Mouse (Mus musculus): Measurements from ENCODE around the gene Gnaq.
"Not testable (repeated sequence)": the region's sequence is repeated elsewhere in the genome, so short reads cannot be mapped to it uniquely, and the experiment has no call there.

Gnaq gene

GRCm38 (mm10) chr19:16261631-16262030, 129.0 kb downstream of the Gnaq start:
- DNase-seq, result peak; percentile 32

- DNase-seq, result no peak
Measured at GRCm38 (mm10) chr19:16262340-16262739, 129.7 kb downstream of the Gnaq start.

DNA sequence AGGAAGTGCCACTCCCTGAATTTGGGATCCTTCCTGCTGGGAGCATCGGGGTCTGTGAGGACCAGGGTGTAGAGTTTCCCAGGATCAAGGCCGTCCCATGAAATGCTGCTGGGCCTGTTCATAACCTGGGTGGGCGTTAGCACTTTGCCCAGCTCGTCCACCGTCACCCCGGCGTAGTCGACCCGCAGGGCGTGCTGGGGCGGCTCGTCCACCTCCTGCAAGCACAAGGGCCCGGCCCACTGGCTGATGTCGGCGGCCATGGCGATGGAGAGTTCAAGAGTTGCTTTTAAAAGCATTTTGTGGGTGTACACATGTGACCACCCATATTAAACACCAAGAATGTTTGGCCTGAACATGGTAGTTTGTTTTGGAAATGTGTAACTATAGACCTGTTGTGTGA, 134.7 kb downstream of the Gnaq start:
- not testable (repeated sequence) for DNase-seq

- no peak for DNase-seq
Measured at GRCm38 (mm10) chr19:16270236-16270635, 137.6 kb downstream of the Gnaq start.

GRCm38 (mm10) chr19:16271002-16271401, 138.4 kb downstream of the Gnaq start:
- no peak for DNase-seq

GRCm38 (mm10) chr19:16273021-16273420, 140.4 kb downstream of the Gnaq start:
- DNase-seq, result no peak

GRCm38 (mm10) chr19:16280231-16280630, 147.6 kb downstream of the Gnaq start:
- DNase-seq, result no peak

- no peak for DNase-seq
Measured at GRCm38 (mm10) chr19:16285051-16286028, 152.7 kb downstream of the Gnaq start.

DNA sequence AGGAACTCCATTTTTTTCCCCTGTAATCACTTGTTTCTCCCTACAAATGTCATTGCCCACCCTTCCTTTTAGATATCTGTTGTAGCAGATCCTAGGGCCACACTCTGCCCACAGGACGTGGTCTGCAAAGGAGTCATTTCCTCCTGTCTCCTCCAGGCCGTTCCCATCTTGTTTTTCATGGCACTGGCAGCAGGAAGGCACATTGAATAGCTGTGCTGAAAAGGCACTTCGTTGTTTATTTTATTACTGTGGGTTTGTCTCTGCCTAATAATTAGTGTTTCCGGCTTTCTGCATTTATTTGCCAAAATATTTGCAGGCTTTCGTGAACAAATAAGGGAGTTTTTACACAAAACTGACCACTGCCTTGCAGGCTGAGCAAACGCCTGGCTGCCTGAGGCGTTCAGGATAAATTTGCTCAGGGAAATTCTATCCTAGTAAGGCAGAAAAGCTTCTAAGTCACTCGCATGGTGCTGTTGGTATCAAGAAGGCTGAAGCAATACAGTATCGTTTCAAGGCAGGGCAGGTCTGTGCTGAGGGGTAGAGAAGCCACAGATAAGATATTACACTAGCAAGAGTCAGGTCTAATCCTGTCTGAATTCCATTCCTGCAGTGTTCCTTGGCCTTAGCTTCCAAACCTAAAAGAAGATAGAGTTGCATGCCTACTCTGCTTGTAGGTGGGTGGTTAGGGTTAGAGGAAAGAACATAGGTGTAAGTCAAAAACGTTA, 154.0 kb downstream of the Gnaq start:
- peak; percentile 57 for DNase-seq

DNA sequence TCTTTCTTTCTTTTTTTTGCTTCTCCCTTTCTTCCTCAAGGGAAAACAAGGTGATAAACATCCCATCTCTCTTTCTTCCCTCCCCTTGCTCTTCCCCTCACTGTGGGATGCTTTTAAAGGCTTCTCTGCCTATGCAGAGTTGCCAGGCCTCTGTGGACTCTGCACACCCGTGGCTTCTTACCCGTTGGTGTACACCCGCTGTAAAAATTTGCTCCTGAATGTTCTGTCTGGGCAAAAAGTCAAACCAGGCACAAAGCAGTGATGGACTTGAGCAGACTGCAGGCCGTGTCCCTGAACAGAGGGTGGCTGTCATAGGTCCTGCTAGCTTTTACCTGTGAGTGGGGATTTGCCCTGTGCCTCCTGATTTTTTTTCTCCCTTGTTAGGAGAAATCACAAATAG, 154.7 kb downstream of the Gnaq start:
- DNase-seq, result no peak

DNA sequence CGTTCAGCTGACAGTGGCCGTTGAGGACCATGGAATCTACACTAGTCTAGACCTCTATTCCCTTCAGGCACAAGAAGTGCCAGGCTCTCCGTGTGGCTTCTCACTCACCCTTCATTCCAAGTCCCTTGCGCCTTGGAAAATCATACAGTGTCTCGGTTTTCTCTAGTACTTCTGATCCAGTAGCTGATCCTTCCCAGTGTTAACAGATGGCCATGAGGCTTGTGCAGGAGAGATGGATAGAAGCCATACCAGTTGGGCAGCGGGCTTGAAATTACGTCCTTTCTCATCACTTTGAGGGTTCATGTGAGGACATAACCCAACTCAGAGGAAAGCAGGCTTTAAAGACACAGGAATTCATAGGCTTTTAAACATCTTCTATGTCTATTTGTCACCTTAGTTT, 155.3 kb downstream of the Gnaq start:
- no peak for DNase-seq

DNA sequence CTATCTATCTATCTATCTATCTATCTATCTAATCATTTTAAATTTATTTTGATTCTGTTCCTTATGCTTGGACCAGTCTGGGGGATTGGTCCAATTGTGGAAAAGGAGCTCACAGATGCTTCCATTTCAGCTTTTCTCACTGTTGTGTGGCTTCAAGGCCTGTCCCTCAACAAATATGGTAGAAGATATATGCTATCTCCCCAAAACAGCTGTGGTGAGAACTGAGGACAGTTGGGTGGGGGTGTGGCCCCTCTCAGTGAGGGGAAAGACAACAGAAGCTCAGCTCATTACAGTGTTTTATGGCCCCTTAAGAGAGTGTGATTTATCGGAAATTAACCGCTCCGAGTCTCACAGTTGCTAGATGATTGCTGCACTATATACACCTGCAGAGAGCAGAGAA, 158.5 kb downstream of the Gnaq start:
- DNase-seq, result no peak

- no peak for DNase-seq
Measured at GRCm38 (mm10) chr19:16292056-16292608, 159.5 kb downstream of the Gnaq start.

DNA sequence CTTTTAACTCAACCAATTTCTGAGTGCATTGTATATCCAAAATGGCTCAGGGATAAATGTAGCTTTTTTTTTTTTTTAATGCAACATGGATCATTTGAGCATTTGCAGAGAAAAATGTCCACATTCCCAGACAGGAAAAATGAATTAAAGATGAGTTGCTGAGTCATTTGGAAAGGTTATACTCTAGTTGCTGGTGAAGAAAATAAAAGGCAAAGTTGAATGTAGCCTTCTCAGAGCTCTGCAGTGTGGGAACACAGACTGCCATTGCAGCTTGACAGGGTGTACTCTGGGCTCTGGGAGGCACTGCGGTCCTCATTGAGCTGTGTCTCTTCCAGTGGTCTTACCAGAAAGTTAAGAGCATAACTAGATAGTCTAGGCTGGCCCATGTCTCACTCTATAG, 160.3 kb downstream of the Gnaq start:
- no peak for DNase-seq

GRCm38 (mm10) chr19:16300413-16300812, 167.8 kb downstream of the Gnaq start:
- no peak for DNase-seq

GRCm38 (mm10) chr19:16301336-16301735, 168.7 kb downstream of the Gnaq start:
- DNase-seq, result no peak

GRCm38 (mm10) chr19:16309031-16309430, 176.4 kb downstream of the Gnaq start:
- DNase-seq, result no peak

DNA sequence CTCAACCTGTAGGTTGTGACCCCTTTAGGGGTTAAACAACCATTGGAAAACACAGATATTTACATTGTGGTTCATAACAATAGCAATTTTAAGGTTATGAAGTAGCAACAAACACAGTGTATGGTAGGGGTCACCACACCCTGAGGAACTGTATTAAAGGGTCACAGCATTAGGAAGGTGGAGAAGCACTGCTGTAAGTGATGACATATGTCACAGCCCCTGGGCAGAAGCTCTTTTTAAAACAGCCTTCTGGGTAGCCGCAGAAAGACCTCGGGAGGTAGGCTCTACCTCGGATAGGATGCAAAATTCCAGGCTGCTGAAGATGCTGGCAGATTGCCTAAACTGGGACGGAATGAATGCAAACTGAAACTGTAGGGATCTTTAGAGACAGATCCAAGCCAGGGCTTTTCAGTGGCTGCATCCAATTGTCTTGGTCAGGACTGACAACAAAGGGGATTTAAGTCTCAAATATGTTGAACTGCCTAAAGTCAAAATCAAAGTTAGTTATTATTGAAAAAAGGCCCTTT, 181.7 kb downstream of the Gnaq start:
- peak; percentile 33 for DNase-seq

GRCm38 (mm10) chr19:16315525-16315924, 182.9 kb downstream of the Gnaq start:
- DNase-seq, result no peak

DNA sequence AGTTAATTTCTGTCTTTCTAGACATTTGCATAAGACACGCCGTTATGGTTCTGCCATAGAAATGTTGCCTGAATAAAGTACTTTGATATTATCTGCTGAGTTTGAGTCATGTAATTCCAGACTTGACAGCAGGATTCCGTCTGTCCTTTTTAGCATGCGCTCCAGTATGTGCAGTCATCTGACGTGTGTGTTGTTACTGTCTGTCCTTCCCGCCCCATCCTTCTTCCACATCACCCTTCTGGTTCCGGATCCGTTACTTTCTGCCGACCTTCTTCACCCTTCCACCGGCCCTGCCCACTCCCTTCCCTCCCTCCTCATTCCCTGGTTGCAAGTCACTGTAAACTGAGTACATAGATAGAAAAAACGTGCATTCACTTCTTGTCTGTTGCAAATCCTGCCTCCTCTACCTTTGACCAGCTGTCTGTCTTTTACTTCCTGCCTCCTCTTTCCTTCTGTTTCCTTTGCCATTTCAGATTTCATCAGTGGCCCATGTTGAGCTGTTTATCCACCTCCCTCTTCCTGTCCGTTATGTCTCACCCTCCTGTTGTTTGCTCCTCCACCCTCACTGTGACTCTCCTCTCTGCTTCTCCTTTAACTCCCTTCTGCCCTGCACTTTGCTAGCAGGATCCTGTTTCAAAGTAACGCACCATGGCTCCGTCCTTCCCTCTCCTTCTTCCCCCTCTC, 185.6 kb downstream of the Gnaq start:
- DNase-seq, result no peak

GRCm38 (mm10) chr19:16319986-16320385, 187.4 kb downstream of the Gnaq start:
- no peak for DNase-seq

DNA sequence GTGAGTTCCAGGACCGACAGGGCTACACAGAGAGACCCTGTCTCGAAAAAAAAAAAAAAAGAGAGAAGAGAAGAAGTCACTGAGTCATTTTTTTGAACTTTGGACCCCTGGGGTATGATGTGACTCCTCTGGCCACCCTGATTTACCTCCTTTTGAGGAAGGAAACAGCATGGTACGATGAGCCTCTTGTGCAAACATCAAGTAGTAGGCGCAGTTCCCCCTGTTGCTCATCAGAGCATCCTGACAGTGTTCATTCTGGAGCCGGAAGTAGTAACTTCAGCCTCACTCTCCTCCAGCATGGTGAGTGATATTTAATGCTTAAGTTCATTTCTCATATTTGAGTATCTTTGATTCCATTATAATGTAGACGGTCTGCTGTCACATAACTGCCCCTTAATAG, 190.4 kb downstream of the Gnaq start:
- no peak for DNase-seq

- no peak for DNase-seq
Measured at GRCm38 (mm10) chr19:16324239-16324638, 191.6 kb downstream of the Gnaq start.

Data from lung, postnatal 10 days (tissue).